ENCODE assay signal across 1 mouse cellular context in the genomic region with DNA sequence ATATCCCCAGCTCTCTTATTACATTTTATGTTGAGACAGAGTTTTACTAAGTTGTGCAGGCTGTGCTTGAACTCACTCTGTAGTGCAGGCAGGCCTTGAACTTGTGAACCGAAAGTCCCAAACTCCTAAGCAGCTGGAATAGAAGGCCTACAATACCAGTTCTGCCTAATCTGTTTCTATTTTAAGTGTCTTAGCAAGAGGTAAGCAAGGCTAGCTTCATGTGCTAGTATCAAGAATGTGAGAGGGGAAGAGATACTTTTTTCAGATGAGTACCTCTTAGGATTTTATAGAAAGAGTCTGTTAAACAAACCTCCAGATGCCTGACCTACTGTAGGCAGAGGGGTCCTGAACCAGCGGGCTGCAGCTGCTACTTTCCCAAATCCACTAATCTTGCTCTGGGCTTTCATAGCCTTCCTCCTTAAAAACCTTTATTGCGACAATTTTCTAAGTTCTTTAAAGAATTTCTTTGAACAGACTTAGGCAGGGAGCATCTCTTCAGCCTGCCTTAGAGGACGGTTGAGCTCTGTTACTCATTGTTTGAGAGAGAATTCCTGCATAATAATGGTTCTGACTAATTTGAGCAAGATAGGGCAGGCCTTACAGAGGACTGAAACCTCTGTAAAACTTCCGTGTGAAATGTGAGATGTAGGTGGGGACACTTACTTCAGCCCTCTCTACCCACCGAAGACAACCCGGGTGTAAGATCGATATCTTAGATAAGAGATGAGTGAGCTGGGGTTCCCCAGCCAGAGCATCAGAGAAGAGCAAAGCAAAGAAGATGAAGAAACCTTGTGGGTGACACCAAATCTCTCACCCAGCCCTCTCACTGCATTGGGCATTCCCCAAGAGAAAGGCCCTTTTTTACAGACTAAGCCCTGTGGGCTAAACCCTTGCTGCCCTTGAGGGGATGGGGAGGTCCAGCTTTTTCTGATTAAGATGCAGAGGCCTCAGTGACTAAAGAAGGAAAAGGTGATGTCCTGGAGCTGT.
TF ChIP-seq lines count a peak whose summit lies in the region.

No protein-coding gene starts in this region.

TF ChIP-seq in CH12.LX, 34 proteins besides CTCF, POLR2A, EP300 and RAD21 (continued from another document):
- TF ChIP-seq IRF4 (IDR thresholded peaks at IDR 0.05; ENCODE audit: low read depth, low read length) (peak; percentile 86), ZC3H11A (IDR thresholded peaks at IDR 0.05; ENCODE audit: low read depth, low read length) (no peak), MAFK (IDR thresholded peaks at IDR 0.05; ENCODE audit: insufficient replicate concordance, low read length) (0 out of 2 replicates have a peak, but pooled peaks have one; percentile 8), E2F4 (IDR thresholded peaks at IDR 0.05; ENCODE audit: insufficient replicate concordance, low read depth, low read length) (no peak), HCFC1 (IDR thresholded peaks at IDR 0.05; ENCODE audit: low read depth, low read length) (no peak), NRF1 (IDR thresholded peaks at IDR 0.05; ENCODE audit: low read depth, low read length) (no peak), RCOR1 (conservative IDR thresholded peaks at IDR 0.05; ENCODE audit: low read depth, low read length) (0 out of 2 replicates have a peak, but pooled peaks have one; percentile 12), POLR2AphosphoS2 (IDR thresholded peaks at IDR 0.05; ENCODE audit: low read depth, low read length) (no peak), MAZ (IDR thresholded peaks at IDR 0.05; ENCODE audit: low read depth, low read length) (peak; percentile 34; the same call in 1 of the 2 replicates)
